Mouse (Mus musculus): ENCODE results near the gene Epn3. TPM values are rescaled to one million over a fixed set of nuclear protein-coding genes. Genes with fewer than 3 reads are reported as not detected.

Gene Epn3
- total and polyA plus RNA-seq, 2 experiments from 2014 or later = 1.4 to 2.0 TPM

- H3K27me3 ChIP-seq (ENCODE audit: insufficient read depth, low read length) = no peaks in the 10 kb centered on the region
- H3K36me3 ChIP-seq (ENCODE audit: insufficient read depth) = no peaks in the 10 kb centered on the region
- H3K4me2 ChIP-seq (ENCODE audit: low read depth) = peak within 1 kb of the TSS; percentile 43
- no peak within 1 kb of the TSS for H3K27ac ChIP-seq (ENCODE audit: low read depth, low read length)
- WGBS = 1% methylated on average over 24 of the region's 24 CpGs
- 0 out of 2 replicates have a peak within 1 kb of the TSS, but pooled peaks have one; percentile 15 for H3K9ac ChIP-seq
- ATAC-seq = peak; percentile 85
- H3K4me1 ChIP-seq (ENCODE audit: insufficient read depth) = no peaks in the 10 kb centered on the region; the same call in 1 of the 2 replicates
- peak; percentile 99 for TF ChIP-seq CTCF (IDR thresholded peaks at IDR 0.05; ENCODE audit: low read depth)
- H3K4me3 ChIP-seq (ENCODE audit: low read depth, low read length) = no peak within 1 kb of the TSS
- DNase-seq = peak; percentile 93
- H3K9me3 ChIP-seq (ENCODE audit: low read length) = no peaks in the 10 kb centered on the region
Measured at GRCm38 (mm10) chr11:94486001-94486400, 13.8 kb downstream of the Epn3 start, which contains the start of gene Spata20. Spata20 (minus strand) TSS chr11:94486179.

- WGBS = 79% methylated on average over 5 of the region's 5 CpGs
- Histone ChIP-seq H3K36me3 (ENCODE audit: insufficient read depth) (no peaks in the 10 kb centered on the region), H3K9ac (no peak overlapping the region), H3K4me2 (ENCODE audit: low read depth) (no peak overlapping the region), H3K27ac (ENCODE audit: low read depth, low read length) (no peak overlapping the region), H3K27me3 (ENCODE audit: insufficient read depth, low read length) (no peaks in the 10 kb centered on the region), H3K9me3 (ENCODE audit: low read length) (no peaks in the 10 kb centered on the region), H3K4me1 (ENCODE audit: insufficient read depth) (no peaks in the 10 kb centered on the region), H3K4me3 (ENCODE audit: low read depth, low read length) (no peak overlapping the region)
- ATAC-seq (no peak), DNase-seq (no peak)
- TF ChIP-seq CTCF (IDR thresholded peaks at IDR 0.05; ENCODE audit: low read depth) = no peak
Measured at GRCm38 (mm10) chr11:94485223-94485622, 14.6 kb downstream of the Epn3 start.

- Histone ChIP-seq H3K9me3 (ENCODE audit: low read length) (no peaks in the 10 kb centered on the region), H3K4me1 (ENCODE audit: insufficient read depth) (no peaks in the 10 kb centered on the region), H3K27me3 (ENCODE audit: insufficient read depth, low read length) (no peaks in the 10 kb centered on the region), H3K27ac (ENCODE audit: low read depth, low read length) (no peak overlapping the region), H3K36me3 (ENCODE audit: insufficient read depth) (no peaks in the 10 kb centered on the region), H3K4me3 (ENCODE audit: low read depth, low read length) (no peak overlapping the region), H3K4me2 (ENCODE audit: low read depth) (no peak overlapping the region), H3K9ac (no peak overlapping the region)
- 90% methylated on average over 9 of the region's 9 CpGs for WGBS
- TF ChIP-seq CTCF (IDR thresholded peaks at IDR 0.05; ENCODE audit: low read depth) = no peak
- ATAC-seq = no peak
- no peak for DNase-seq
Measured at GRCm38 (mm10) chr11:94484636-94485035, 15.1 kb downstream of the Epn3 start.

- Histone ChIP-seq H3K36me3 (ENCODE audit: insufficient read depth) (no peaks in the 10 kb centered on the region), H3K9ac (no peak overlapping the region), H3K27ac (ENCODE audit: low read depth, low read length) (no peak overlapping the region), H3K4me3 (ENCODE audit: low read depth, low read length) (no peak overlapping the region), H3K4me1 (ENCODE audit: insufficient read depth) (no peaks in the 10 kb centered on the region), H3K27me3 (ENCODE audit: insufficient read depth, low read length) (no peaks in the 10 kb centered on the region), H3K4me2 (ENCODE audit: low read depth) (no peak overlapping the region), H3K9me3 (ENCODE audit: low read length) (no peaks in the 10 kb centered on the region)
- DNase-seq (no peak), ATAC-seq (no peak)
- TF ChIP-seq CTCF (IDR thresholded peaks at IDR 0.05; ENCODE audit: low read depth) = no peak
- WGBS = 85% methylated on average over 14 of the region's 14 CpGs
Measured at GRCm38 (mm10) chr11:94483921-94484320, 15.9 kb downstream of the Epn3 start.

- WGBS = 82% methylated on average over 11 of the region's 11 CpGs
- Histone ChIP-seq H3K9me3 (ENCODE audit: low read length) (no peaks in the 10 kb centered on the region), H3K36me3 (ENCODE audit: insufficient read depth) (no peaks in the 10 kb centered on the region), H3K4me3 (ENCODE audit: low read depth, low read length) (no peak overlapping the region), H3K27ac (ENCODE audit: low read depth, low read length) (no peak overlapping the region), H3K9ac (no peak overlapping the region), H3K4me1 (ENCODE audit: insufficient read depth) (no peaks in the 10 kb centered on the region), H3K4me2 (ENCODE audit: low read depth) (no peak overlapping the region), H3K27me3 (ENCODE audit: insufficient read depth, low read length) (no peaks in the 10 kb centered on the region)
- ATAC-seq (no peak), DNase-seq (no peak)
- no peak for TF ChIP-seq CTCF (IDR thresholded peaks at IDR 0.05; ENCODE audit: low read depth)
Measured at GRCm38 (mm10) chr11:94483436-94483835, 16.3 kb downstream of the Epn3 start.

- Histone ChIP-seq H3K27me3 (ENCODE audit: insufficient read depth, low read length) (no peaks in the 10 kb centered on the region), H3K4me1 (ENCODE audit: insufficient read depth) (no peaks in the 10 kb centered on the region), H3K36me3 (ENCODE audit: insufficient read depth) (no peaks in the 10 kb centered on the region), H3K27ac (ENCODE audit: low read depth, low read length) (no peak overlapping the region), H3K9me3 (ENCODE audit: low read length) (no peaks in the 10 kb centered on the region), H3K4me3 (ENCODE audit: low read depth, low read length) (no peak overlapping the region), H3K9ac (no peak overlapping the region), H3K4me2 (ENCODE audit: low read depth) (no peak overlapping the region)
- ATAC-seq (no peak), DNase-seq (no peak)
- TF ChIP-seq CTCF (IDR thresholded peaks at IDR 0.05; ENCODE audit: low read depth) = no peak
- 92% methylated on average over 11 of the region's 11 CpGs for WGBS
Measured at GRCm38 (mm10) chr11:94482738-94483137, 17.0 kb downstream of the Epn3 start.

- ATAC-seq (no peak), DNase-seq (no peak)
- H3K36me3 ChIP-seq (ENCODE audit: insufficient read depth) = no peaks in the 10 kb centered on the region
- no peaks in the 10 kb centered on the region for H3K9me3 ChIP-seq (ENCODE audit: low read length)
- no peak for TF ChIP-seq CTCF (IDR thresholded peaks at IDR 0.05; ENCODE audit: low read depth)
- H3K4me1 ChIP-seq (ENCODE audit: insufficient read depth) = no peaks in the 10 kb centered on the region
- no peaks in the 10 kb centered on the region for H3K27me3 ChIP-seq (ENCODE audit: insufficient read depth, low read length)
- H3K4me3 ChIP-seq (ENCODE audit: low read depth, low read length) = no peak overlapping the region
- H3K9ac ChIP-seq = no peak overlapping the region
- no peak overlapping the region for H3K27ac ChIP-seq (ENCODE audit: low read depth, low read length)
- WGBS = 95% methylated on average over 7 of the region's 7 CpGs
- no peak overlapping the region for H3K4me2 ChIP-seq (ENCODE audit: low read depth)
Measured at GRCm38 (mm10) chr11:94481963-94482362, 17.8 kb downstream of the Epn3 start.
